Mouse (Mus musculus): ENCODE measurements at regions not wholly inside any gene's neighbourhood (a gene's known extent, or its start where the extent isn't known, plus 50 kb on each side); places are given as distances from the start of the nearest gene placed in this dataset.

- H3K27me3 ChIP-seq: peaks cover 9% of the 10 kb centered on the region
- CTCF ChIA-PET: no interaction called here
- in situ Hi-C loops (cut with MboI; ENCODE audit: low pct_unique_long_range_greater_than_20kb): no loop called here
- no peak for TF ChIP-seq CTCF (IDR thresholded peaks at IDR 0.05)
- DNase-seq (ENCODE audit: low read depth, low spot score) (no peak), ATAC-seq (no peak)
- POLR2A ChIA-PET: no interaction called here
These were observed 366.8 kb downstream of the Vrk1 start for GRCm38 (mm10) chr12:106376783-106377182.

DNA sequence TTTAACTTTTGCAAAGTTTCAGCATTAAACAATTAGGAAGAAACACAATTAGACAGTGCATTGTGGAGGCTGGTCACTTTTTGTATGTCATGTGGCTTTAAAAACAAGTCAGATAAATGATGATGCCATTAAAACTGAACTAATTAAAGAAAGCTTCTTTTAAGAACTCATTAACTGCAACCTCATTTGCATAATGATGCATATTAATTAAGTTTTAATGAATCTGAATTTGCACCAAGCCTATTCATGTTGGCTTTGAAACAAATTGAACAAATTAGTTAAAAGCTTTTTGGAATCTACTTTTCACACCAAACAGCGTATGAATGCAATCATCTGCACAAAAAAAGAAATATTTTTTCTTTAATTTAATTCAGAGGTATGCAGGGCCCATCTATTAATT lies 367.3 kb downstream of the Vrk1 start:
- ChIA-PET CTCF (no interaction called here), POLR2A (no interaction called here)
- ATAC-seq (no peak), DNase-seq (ENCODE audit: low read depth, low spot score) (no peak)
- peaks cover 13% of the 10 kb centered on the region for H3K27me3 ChIP-seq
- TF ChIP-seq CTCF (IDR thresholded peaks at IDR 0.05): no peak
- in situ Hi-C loops (cut with MboI; ENCODE audit: low pct_unique_long_range_greater_than_20kb): no loop called here

DNA sequence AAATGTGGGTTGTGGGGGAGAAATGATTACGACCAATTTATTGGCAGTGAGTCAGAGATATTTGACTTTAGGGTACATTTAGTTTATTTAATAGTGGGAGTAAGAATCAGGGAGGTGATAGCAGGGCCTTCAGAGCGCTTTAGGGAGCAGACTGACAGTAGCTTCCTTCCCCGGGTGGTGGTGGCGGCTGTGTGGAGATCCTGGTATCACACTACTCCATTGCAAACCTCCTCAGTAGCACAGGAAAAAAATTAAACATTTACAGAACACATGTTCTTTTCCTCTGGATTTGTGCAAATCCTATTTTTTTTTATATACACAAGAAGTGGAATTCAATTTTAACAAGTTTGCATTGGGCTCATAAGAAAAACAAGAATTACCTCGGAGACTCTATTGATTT lies 367.7 kb downstream of the Vrk1 start:
- in situ Hi-C loops (cut with MboI; ENCODE audit: low pct_unique_long_range_greater_than_20kb): no loop called here
- ChIA-PET CTCF (no interaction called here), POLR2A (no interaction called here)
- peaks cover 13% of the 10 kb centered on the region for H3K27me3 ChIP-seq
- ATAC-seq: no peak
- TF ChIP-seq CTCF (IDR thresholded peaks at IDR 0.05): no peak
- DNase-seq (ENCODE audit: low read depth, low spot score): no peak

GRCm38 (mm10) chr12:106378303-106379075 lies 368.5 kb downstream of the Vrk1 start:
- no peak for DNase-seq (ENCODE audit: low read depth, low spot score)
- TF ChIP-seq CTCF (IDR thresholded peaks at IDR 0.05): no peak
- POLR2A ChIA-PET: no interaction called here

DNA sequence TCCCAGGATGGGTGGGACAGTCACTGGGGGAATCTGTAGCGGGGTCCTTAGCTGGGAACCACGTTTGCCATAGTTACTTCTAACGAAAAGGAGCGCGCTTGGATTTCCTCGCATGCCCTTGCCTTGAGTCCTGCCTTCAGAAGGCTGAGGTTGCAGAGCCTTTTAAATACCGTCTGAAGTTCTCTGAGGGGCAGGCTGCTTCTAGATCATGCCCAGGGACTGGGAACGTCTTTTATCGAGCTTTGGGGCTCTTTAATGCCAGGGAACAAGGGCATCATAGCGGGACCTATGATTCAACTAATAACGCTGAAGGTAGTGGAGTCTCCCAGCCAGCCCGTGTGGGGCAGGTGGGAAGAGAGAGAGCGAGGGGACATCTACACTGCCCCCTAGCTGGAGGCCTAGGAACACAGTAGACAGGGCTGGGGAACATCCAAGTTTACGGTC lies 369.1 kb downstream of the Vrk1 start:
- TF ChIP-seq CTCF (IDR thresholded peaks at IDR 0.05): no peak
- CTCF ChIA-PET: no interaction called here
- H3K27me3 ChIP-seq: peaks cover 13% of the 10 kb centered on the region
- ATAC-seq (no peak), DNase-seq (ENCODE audit: low read depth, low spot score) (no peak)
- POLR2A ChIA-PET: no interaction called here
- in situ Hi-C loops (cut with MboI; ENCODE audit: low pct_unique_long_range_greater_than_20kb): no loop called here

More at GRCm38 (mm10) chr12:106378303-106379075, 368.5 kb downstream of the Vrk1 start:
- CTCF ChIA-PET: no interaction called here
- no peak for ATAC-seq
- in situ Hi-C loops (cut with MboI; ENCODE audit: low pct_unique_long_range_greater_than_20kb): no loop called here
- H3K27me3 ChIP-seq: peaks cover 13% of the 10 kb centered on the region

- POLR2A ChIA-PET: no interaction called here
These were observed 369.8 kb downstream of the Vrk1 start for GRCm38 (mm10) chr12:106379779-106380178.

GRCm38 (mm10) chr12:106381821-106382220 lies 371.8 kb downstream of the Vrk1 start:
- H3K27me3 ChIP-seq: peaks cover 13% of the 10 kb centered on the region
- no peak for TF ChIP-seq CTCF (IDR thresholded peaks at IDR 0.05)
- CTCF ChIA-PET: no interaction called here
- no peak for DNase-seq (ENCODE audit: low read depth, low spot score)
- in situ Hi-C loops (cut with MboI; ENCODE audit: low pct_unique_long_range_greater_than_20kb): no loop called here
- POLR2A ChIA-PET: no interaction called here
- no peak for ATAC-seq

More at GRCm38 (mm10) chr12:106379779-106380178, 369.8 kb downstream of the Vrk1 start:
- CTCF ChIA-PET: no interaction called here
- no peak for TF ChIP-seq CTCF (IDR thresholded peaks at IDR 0.05)
- DNase-seq (ENCODE audit: low read depth, low spot score) (no peak), ATAC-seq (no peak)
- peaks cover 13% of the 10 kb centered on the region for H3K27me3 ChIP-seq
- in situ Hi-C loops (cut with MboI; ENCODE audit: low pct_unique_long_range_greater_than_20kb): no loop called here

DNA sequence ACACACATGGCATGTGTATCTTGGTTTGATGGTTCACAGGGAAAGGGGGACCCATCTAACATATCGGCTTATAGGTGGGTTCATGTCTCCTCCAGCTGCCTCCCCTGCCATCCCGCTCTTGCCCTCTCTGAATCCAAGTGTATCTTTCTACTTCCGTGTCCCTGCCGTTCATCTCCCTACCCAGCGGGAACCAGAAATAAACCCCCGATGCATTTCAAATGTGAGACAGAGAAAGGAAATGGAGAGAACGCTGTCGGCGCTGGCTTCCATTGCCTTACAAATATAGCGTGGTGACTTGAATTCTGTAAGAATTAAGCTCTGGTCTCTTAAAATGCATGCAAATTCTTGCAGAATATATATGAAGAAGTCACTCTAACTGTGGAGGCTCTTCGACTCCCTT lies 379.2 kb downstream of the Vrk1 start:
- ATAC-seq (no peak), DNase-seq (ENCODE audit: low read depth, low spot score) (no peak)
- CTCF ChIA-PET: no interaction called here
- no peak for TF ChIP-seq CTCF (IDR thresholded peaks at IDR 0.05)
- in situ Hi-C loops (cut with MboI; ENCODE audit: low pct_unique_long_range_greater_than_20kb): no loop called here
- POLR2A ChIA-PET: no interaction called here
- no peaks in the 10 kb centered on the region for H3K27me3 ChIP-seq

- in situ Hi-C loops (cut with MboI; ENCODE audit: low pct_unique_long_range_greater_than_20kb): no loop called here
- ChIA-PET POLR2A (no interaction called here), CTCF (no interaction called here)
- DNase-seq (ENCODE audit: low read depth, low spot score): no peak
- no peaks in the 10 kb centered on the region for H3K27me3 ChIP-seq
- no peak for ATAC-seq
- no peak for TF ChIP-seq CTCF (IDR thresholded peaks at IDR 0.05)
These were observed 382.3 kb downstream of the Vrk1 start for GRCm38 (mm10) chr12:106392316-106392715.

- in situ Hi-C loops (cut with MboI; ENCODE audit: low pct_unique_long_range_greater_than_20kb): no loop called here
- no peaks in the 10 kb centered on the region for H3K27me3 ChIP-seq
- DNase-seq (ENCODE audit: low read depth, low spot score) (no peak), ATAC-seq (no peak)
- ChIA-PET POLR2A (no interaction called here), CTCF (no interaction called here)
- no peak for TF ChIP-seq CTCF (IDR thresholded peaks at IDR 0.05)
These were observed 389.1 kb downstream of the Vrk1 start for GRCm38 (mm10) chr12:106399085-106399484.

- ChIA-PET POLR2A (no interaction called here), CTCF (no interaction called here)
- TF ChIP-seq CTCF (IDR thresholded peaks at IDR 0.05): no peak
- no peaks in the 10 kb centered on the region for H3K27me3 ChIP-seq
- ATAC-seq (no peak), DNase-seq (ENCODE audit: low read depth, low spot score) (no peak)
- in situ Hi-C loops (cut with MboI; ENCODE audit: low pct_unique_long_range_greater_than_20kb): no loop called here
These were observed 401.0 kb downstream of the Vrk1 start for GRCm38 (mm10) chr12:106411075-106411474.

DNA sequence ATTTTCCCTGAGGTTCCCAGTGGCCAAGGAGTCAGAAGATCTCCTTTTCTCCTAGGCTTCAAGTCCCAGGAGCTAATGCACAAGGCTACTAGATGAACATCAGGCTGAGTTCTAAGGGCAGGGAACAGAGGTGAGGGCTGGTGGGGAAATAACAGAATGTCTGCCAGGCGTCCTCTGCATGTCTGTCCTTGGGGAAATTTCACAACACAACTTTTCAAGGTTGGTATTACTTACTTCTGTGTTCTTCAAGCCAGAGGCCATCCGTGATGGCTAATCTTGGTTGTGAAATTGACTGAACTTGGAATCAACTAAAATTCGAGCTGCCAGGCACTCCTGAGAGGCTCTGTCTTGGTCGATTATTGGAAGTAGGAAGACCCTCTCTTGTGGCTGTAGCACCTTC lies 416.6 kb downstream of the Vrk1 start:
- H3K27me3 ChIP-seq: no peaks in the 10 kb centered on the region
- ChIA-PET POLR2A (no interaction called here), CTCF (no interaction called here)
- in situ Hi-C loops (cut with MboI; ENCODE audit: low pct_unique_long_range_greater_than_20kb): no loop called here
- no peak for TF ChIP-seq CTCF (IDR thresholded peaks at IDR 0.05)
- DNase-seq (ENCODE audit: low read depth, low spot score) (no peak), ATAC-seq (no peak)

Measured in Patski (cell line).